Mouse (Mus musculus): ENCODE results near the gene Piwil4. TPM values are rescaled to one million over a fixed set of nuclear protein-coding genes. Genes with fewer than 3 reads are reported as not detected.

Piwil4 gene
- polyA plus RNA-seq, 1 experiment from 2014 or later = not detected

GRCm38 (mm10) chr9:14726629-14727028, 13.9 kb downstream of the Piwil4 start:
- no peaks in the 10 kb centered on the region for H3K36me3 ChIP-seq (ENCODE audit: insufficient read depth)
- ATAC-seq (ENCODE audit: insufficient read depth) (no peak), DNase-seq (no peak)
- no peak overlapping the region for H3K9ac ChIP-seq
- no peak overlapping the region for H3K27ac ChIP-seq (ENCODE audit: low read depth)
- 84% methylated on average over 4 of the region's 4 CpGs for WGBS
- no peaks in the 10 kb centered on the region for H3K4me1 ChIP-seq (ENCODE audit: insufficient read depth)
- H3K4me3 ChIP-seq (ENCODE audit: low read depth, low read length) = no peak overlapping the region
- no peak for TF ChIP-seq CTCF (IDR thresholded peaks at IDR 0.05; ENCODE audit: low read depth)
- H3K27me3 ChIP-seq (ENCODE audit: insufficient read depth, low read length) = no peaks in the 10 kb centered on the region
- H3K4me2 ChIP-seq = no peak overlapping the region
- no peaks in the 10 kb centered on the region for H3K9me3 ChIP-seq (ENCODE audit: low read depth, low read length)

DNA sequence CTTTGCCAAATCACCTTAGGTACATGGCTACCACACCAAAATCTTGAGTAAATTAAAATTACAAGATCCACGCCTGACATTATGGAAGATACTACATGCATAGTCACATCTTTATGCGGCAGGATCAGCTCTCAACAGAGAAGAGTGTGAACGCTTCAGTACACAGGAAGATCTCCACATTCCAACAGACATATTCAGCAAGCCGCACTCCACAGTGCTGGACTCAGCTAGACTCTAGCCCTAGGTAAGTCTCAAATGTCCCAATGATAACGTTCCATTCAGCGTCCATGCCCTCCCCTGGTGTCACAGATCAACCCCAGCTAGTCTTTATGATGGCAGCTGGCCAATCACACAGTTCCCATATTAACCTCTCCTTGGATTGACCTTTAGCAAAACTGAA, 14.5 kb downstream of the Piwil4 start:
- Histone ChIP-seq H3K4me3 (ENCODE audit: low read depth, low read length) (no peak overlapping the region), H3K36me3 (ENCODE audit: insufficient read depth) (no peaks in the 10 kb centered on the region), H3K4me1 (ENCODE audit: insufficient read depth) (no peaks in the 10 kb centered on the region), H3K27ac (ENCODE audit: low read depth) (no peak overlapping the region), H3K4me2 (no peak overlapping the region), H3K9me3 (ENCODE audit: low read depth, low read length) (no peaks in the 10 kb centered on the region), H3K27me3 (ENCODE audit: insufficient read depth, low read length) (no peaks in the 10 kb centered on the region), H3K9ac (no peak overlapping the region)
- ATAC-seq (ENCODE audit: insufficient read depth) (no peak), DNase-seq (no peak)
- 83% methylated on average over 6 of the region's 6 CpGs for WGBS
- TF ChIP-seq CTCF (IDR thresholded peaks at IDR 0.05; ENCODE audit: low read depth) = no peak

- DNase-seq = no peak
- 70% methylated on average over 5 of the region's 5 CpGs for WGBS
- H3K36me3 ChIP-seq (ENCODE audit: insufficient read depth) = no peaks in the 10 kb centered on the region
- H3K4me2 ChIP-seq = no peak overlapping the region
- H3K27me3 ChIP-seq (ENCODE audit: insufficient read depth, low read length) = no peaks in the 10 kb centered on the region
- H3K27ac ChIP-seq (ENCODE audit: low read depth) = no peak overlapping the region
- no peak for ATAC-seq (ENCODE audit: insufficient read depth)
- H3K9me3 ChIP-seq (ENCODE audit: low read depth, low read length) = no peaks in the 10 kb centered on the region
- TF ChIP-seq CTCF (IDR thresholded peaks at IDR 0.05; ENCODE audit: low read depth) = no peak
- no peak overlapping the region for H3K9ac ChIP-seq
- H3K4me3 ChIP-seq (ENCODE audit: low read depth, low read length) = no peak overlapping the region
- H3K4me1 ChIP-seq (ENCODE audit: insufficient read depth) = no peaks in the 10 kb centered on the region
These were observed 15.6 kb downstream of the Piwil4 start for GRCm38 (mm10) chr9:14724755-14725420.

DNA sequence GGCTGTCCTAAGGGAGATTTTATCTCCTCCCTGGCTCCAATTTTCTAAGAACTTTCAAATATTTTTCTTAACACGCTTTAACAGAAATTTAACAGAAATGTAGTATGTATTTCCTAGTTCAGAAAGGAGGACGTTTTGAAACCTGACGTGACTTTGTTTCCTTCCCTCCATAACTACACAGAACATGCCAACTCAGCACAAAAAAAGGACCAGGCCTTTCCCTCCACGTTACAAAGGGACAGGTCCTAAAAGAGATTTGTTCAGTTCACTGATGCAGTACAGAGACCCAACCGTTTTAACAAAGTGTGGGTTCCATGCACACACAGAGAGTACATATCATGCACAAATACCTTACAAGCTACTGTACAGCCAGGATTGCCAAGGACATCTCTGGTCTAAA, 18.9 kb downstream of the Piwil4 start:
- no peak for ATAC-seq (ENCODE audit: insufficient read depth)
- no peak for DNase-seq
- Histone ChIP-seq H3K27ac (ENCODE audit: low read depth) (no peak overlapping the region), H3K4me1 (ENCODE audit: insufficient read depth) (no peaks in the 10 kb centered on the region), H3K9me3 (ENCODE audit: low read depth, low read length) (no peaks in the 10 kb centered on the region), H3K27me3 (ENCODE audit: insufficient read depth, low read length) (no peaks in the 10 kb centered on the region), H3K36me3 (ENCODE audit: insufficient read depth) (no peaks in the 10 kb centered on the region), H3K4me2 (no peak overlapping the region), H3K9ac (no peak overlapping the region), H3K4me3 (ENCODE audit: low read depth, low read length) (no peak overlapping the region)
- TF ChIP-seq CTCF (IDR thresholded peaks at IDR 0.05; ENCODE audit: low read depth) = no peak
- WGBS = 73% methylated on average over 5 of the region's 5 CpGs

DNA sequence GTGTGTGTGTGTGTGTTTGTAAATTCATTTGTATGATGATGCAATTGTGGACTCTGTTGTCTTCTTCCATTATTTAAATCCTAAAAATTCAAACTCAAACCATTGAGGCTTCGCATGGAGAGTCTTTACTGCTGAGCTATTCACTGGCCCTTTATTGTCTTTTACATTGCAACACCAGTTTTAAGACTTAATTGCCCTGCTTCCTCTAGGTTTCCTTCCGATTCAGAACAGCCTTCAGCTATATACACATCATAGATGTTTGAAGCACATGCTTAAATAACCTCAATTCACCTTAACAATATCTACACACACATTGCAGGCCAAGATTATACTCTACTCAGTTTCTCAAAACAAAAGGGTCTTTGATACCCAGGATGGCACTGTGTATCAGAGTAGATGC, 20.1 kb downstream of the Piwil4 start:
- Histone ChIP-seq H3K4me1 (ENCODE audit: insufficient read depth) (no peaks in the 10 kb centered on the region), H3K27me3 (ENCODE audit: insufficient read depth, low read length) (no peaks in the 10 kb centered on the region), H3K4me3 (ENCODE audit: low read depth, low read length) (no peak overlapping the region), H3K36me3 (ENCODE audit: insufficient read depth) (no peaks in the 10 kb centered on the region), H3K4me2 (no peak overlapping the region), H3K27ac (ENCODE audit: low read depth) (no peak overlapping the region), H3K9me3 (ENCODE audit: low read depth, low read length) (no peaks in the 10 kb centered on the region), H3K9ac (no peak overlapping the region)
- ATAC-seq (ENCODE audit: insufficient read depth) (no peak), DNase-seq (no peak)
- 64% methylated on average over 2 of the region's 2 CpGs for WGBS
- no peak for TF ChIP-seq CTCF (IDR thresholded peaks at IDR 0.05; ENCODE audit: low read depth)

DNA sequence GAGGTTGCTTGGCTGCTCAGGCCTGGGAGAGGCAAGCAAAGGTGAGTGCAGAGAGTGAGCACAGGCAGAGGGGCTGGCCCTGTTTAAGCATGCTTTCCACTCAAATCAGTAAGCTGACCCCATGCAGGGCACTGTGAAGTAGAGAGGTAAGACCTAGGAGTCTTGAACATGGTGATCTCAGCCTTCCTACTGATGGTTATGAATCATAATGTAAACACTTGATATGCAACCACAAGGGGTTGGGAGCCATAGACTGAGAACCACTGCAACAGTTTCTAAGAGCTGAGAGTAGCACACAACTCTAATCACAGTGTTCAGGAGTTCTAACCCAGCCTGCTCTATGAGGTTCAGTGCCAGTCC, 22.2 kb downstream of the Piwil4 start:
- H3K9me3 ChIP-seq (ENCODE audit: low read depth, low read length) = no peaks in the 10 kb centered on the region
- peak; percentile 17 for DNase-seq
- no peaks in the 10 kb centered on the region for H3K27me3 ChIP-seq (ENCODE audit: insufficient read depth, low read length)
- peak overlapping the region; percentile 0; the same call in 1 of the 2 replicates for H3K4me3 ChIP-seq (ENCODE audit: low read depth, low read length)
- ATAC-seq (ENCODE audit: insufficient read depth) = peak; percentile 90
- no peaks in the 10 kb centered on the region for H3K4me1 ChIP-seq (ENCODE audit: insufficient read depth)
- H3K36me3 ChIP-seq (ENCODE audit: insufficient read depth) = no peaks in the 10 kb centered on the region
- peak overlapping the region; percentile 39 for H3K27ac ChIP-seq (ENCODE audit: low read depth)
- H3K4me2 ChIP-seq = peak overlapping the region; percentile 37
- no peak overlapping the region; the same call in 1 of the 2 replicates for H3K9ac ChIP-seq
- no peak for TF ChIP-seq CTCF (IDR thresholded peaks at IDR 0.05; ENCODE audit: low read depth)

DNA sequence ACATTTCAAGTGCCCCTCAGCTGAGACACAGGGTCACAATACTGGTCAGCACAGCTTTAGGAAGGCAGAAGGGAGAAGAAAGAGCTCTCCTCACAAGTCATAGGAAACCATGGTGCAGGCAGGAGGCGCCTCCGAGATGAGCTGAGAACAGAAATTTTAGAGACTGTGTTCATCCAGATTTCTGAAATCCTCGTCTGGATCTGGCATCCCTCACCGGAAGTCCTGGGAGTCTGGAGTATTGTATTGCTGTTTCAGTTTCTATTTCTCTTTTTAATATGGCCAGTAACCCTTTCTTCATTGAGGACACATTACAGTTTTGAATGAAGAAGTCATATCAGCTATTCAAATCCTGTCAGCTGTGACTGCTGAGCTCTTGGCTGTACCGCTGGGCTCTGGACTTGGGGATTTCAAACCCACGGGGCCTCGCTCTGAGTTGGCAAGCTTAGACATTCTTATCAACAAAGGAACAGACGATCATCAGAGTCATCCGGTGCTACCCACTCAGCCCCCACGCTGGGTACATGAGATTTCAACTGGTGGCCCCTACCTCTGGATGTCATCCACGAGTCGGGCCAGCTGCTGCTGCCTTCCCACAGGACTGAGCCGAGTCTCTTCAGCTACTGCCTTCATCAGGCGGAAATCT, 22.7 kb downstream of the Piwil4 start:
- H3K9me3 ChIP-seq (ENCODE audit: low read depth, low read length) = no peaks in the 10 kb centered on the region
- peak overlapping the region; percentile 0; the same call in 1 of the 2 replicates for H3K4me3 ChIP-seq (ENCODE audit: low read depth, low read length)
- DNase-seq = peak; percentile 67
- TF ChIP-seq CTCF (IDR thresholded peaks at IDR 0.05; ENCODE audit: low read depth) = no peak
- H3K27ac ChIP-seq (ENCODE audit: low read depth) = peak overlapping the region; percentile 39
- H3K36me3 ChIP-seq (ENCODE audit: insufficient read depth) = no peaks in the 10 kb centered on the region
- peak overlapping the region; percentile 37 for H3K4me2 ChIP-seq
- H3K4me1 ChIP-seq (ENCODE audit: insufficient read depth) = no peaks in the 10 kb centered on the region
- 20% methylated on average over 14 of the region's 14 CpGs for WGBS
- peak; percentile 75 for ATAC-seq (ENCODE audit: insufficient read depth)
- H3K27me3 ChIP-seq (ENCODE audit: insufficient read depth, low read length) = no peaks in the 10 kb centered on the region
- no peak overlapping the region; the same call in 1 of the 2 replicates for H3K9ac ChIP-seq
